Mouse (Mus musculus) midbrain, embryonic 13.5 days (tissue): ENCODE results near the gene Agap1. TPM values are rescaled to one million over a fixed set of nuclear protein-coding genes. Genes with fewer than 3 reads are reported as not detected.
A peak's percentile ranks its signal among the peaks of the same experiment; 100 is the strongest.
"Not testable (repeated sequence)": the region's sequence is repeated elsewhere in the genome, so short reads cannot be mapped to it uniquely, and the experiment has no call there.

Experiments used
- ATAC-seq: fragments of 200-750 bp; cut with Nextera tagmentation; 2 replicates; pipeline ENCODE4 v1.8.0; 2017; ENCODE audit warnings: mild to moderate bottlenecking, moderate TSS enrichment, moderate library complexity
- H3K27ac ChIP-seq: fragments of 300-500 bp; sonication (generic); 2 replicates; pipeline ENCODE4 v1.5.1; 2015; ENCODE audit warnings: inconsistent platforms, mild to moderate bottlenecking, moderate library complexity
- H3K27me3 ChIP-seq: fragments of 300-500 bp; sonication (generic); 2 replicates; pipeline ENCODE4 v1.6.1; 2015; ENCODE audit warnings: mild to moderate bottlenecking, inconsistent platforms
- H3K36me3 ChIP-seq: fragments of 300-500 bp; sonication (generic); 2 replicates; pipeline ENCODE4 v1.6.1; 2015; ENCODE audit warnings: mild to moderate bottlenecking, inconsistent platforms
- H3K4me1 ChIP-seq: fragments of 300-500 bp; sonication (generic); replicated peaks from 2 replicates; pipeline ENCODE4 v1.6.1; 2015; ENCODE audit warnings: inconsistent platforms
- H3K4me2 ChIP-seq: fragments of 300-500 bp; sonication (generic); replicated peaks from 2 replicates; pipeline ENCODE4 v1.6.1; 2015; ENCODE audit warnings: moderate library complexity, mild to moderate bottlenecking, inconsistent platforms
- H3K4me3 ChIP-seq: fragments of 300-500 bp; sonication (generic); replicated peaks from 2 replicates; pipeline ENCODE4 v1.5.1; 2015; ENCODE audit warnings: mild to moderate bottlenecking, inconsistent platforms
- H3K9ac ChIP-seq: fragments of 300-500 bp; sonication (generic); replicated peaks from 2 replicates; pipeline ENCODE4 v1.6.1; 2015; ENCODE audit warnings: mild to moderate bottlenecking, inconsistent platforms
- H3K9me3 ChIP-seq: fragments of 300-500 bp; sonication (generic); 2 replicates; pipeline ENCODE4 v1.6.1; 2016; ENCODE audit warnings: mild to moderate bottlenecking, inconsistent platforms
- WGBS: fragments of 180-500 bp; shearing (Covaris S2); methylation state at CpG from one replicate; pipeline ENCODE4 v1.1.7; 2015; 5-methylcytosine and 5-hydroxymethylcytosine counted together
- polyA plus RNA-seq: library from polyadenylated mRNA; unstranded; fragments of >200 nt; fragmentation: Nextera tagmentation; extraction: Ambion mirVana; gene quantifications from 2 replicates; pipeline ENCODE4 v1.2.1, GENCODE M21; 2015

Agap1 gene
- polyA plus RNA-seq, 1 experiment from 2014 or later: 50.2 TPM

GRCm38 (mm10) chr1:89486891-89487290 lies 32.3 kb downstream of the Agap1 start:
- Histone ChIP-seq H3K4me1 (peaks cover 44% of the 10 kb centered on the region), H3K9ac (no peak overlapping the region), H3K27me3 (no peaks in the 10 kb centered on the region), H3K9me3 (no peaks in the 10 kb centered on the region), H3K36me3 (no peaks in the 10 kb centered on the region), H3K4me2 (no peak overlapping the region), H3K4me3 (no peak overlapping the region), H3K27ac (no peak overlapping the region)
- 97% methylated on average over 6 of the region's 6 CpGs for WGBS
- no peak for ATAC-seq

DNA sequence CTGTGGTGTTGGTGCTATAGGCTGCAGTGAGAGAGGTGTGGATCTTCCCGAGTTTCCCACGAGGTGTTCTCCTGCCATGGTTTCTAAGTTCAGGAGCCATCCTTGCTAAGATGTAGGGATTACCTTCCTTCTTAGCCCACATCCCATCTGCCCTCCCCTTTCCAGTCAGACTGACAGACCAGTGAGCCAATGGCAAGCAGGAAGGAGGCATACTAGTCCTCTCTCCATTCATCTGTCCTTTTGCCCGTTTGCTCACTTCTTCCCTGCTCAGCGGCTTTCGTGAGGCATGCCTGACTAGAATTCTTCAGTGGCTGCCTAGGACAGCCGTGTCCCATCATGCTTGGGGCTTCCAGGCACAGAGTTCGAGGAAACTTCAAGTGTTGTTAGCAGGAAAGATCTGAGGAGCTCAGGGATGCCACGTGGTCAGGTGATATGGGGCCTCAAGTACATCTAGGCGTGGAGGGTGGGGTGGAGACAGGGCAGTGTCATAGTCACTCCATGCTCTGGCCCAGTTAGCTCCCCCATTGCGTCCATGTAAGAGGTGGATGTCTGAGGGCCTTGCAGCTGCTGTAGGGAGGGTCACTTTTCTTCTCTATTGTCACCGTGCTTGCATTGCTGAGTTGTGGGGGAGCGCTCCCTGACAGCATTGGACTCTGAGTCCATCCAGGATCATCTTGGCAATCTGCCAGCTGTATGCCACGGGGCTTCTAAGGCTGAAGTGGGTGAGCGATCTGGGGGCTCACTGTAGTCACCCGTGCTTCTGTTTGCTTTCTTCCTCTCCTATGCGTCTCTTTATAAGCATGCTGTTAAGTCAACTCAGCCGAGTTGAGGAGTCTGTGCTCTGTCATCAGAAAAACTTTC lies 34.7 kb downstream of the Agap1 start:
- Histone ChIP-seq H3K4me2 (no peak overlapping the region), H3K36me3 (no peaks in the 10 kb centered on the region), H3K4me1 (peaks cover 32% of the 10 kb centered on the region), H3K9me3 (no peaks in the 10 kb centered on the region), H3K27ac (no peak overlapping the region), H3K4me3 (no peak overlapping the region), H3K9ac (no peak overlapping the region), H3K27me3 (no peaks in the 10 kb centered on the region)
- ATAC-seq: 0 out of 2 replicates have a peak, but pooled peaks have one; percentile 29
- 67% methylated on average over 17 of the region's 17 CpGs for WGBS

GRCm38 (mm10) chr1:89493177-89493576 lies 38.6 kb downstream of the Agap1 start:
- WGBS: 94% methylated on average over 5 of the region's 5 CpGs
- H3K27ac ChIP-seq: no peak overlapping the region
- H3K9me3 ChIP-seq: no peaks in the 10 kb centered on the region
- ATAC-seq: no peak
- no peaks in the 10 kb centered on the region for H3K27me3 ChIP-seq
- no peaks in the 10 kb centered on the region for H3K36me3 ChIP-seq
- H3K9ac ChIP-seq: no peak overlapping the region
- H3K4me1 ChIP-seq: peaks cover 53% of the 10 kb centered on the region
- no peak overlapping the region for H3K4me2 ChIP-seq
- H3K4me3 ChIP-seq: no peak overlapping the region

- Histone ChIP-seq H3K9ac (no peak overlapping the region), H3K27ac (no peak overlapping the region), H3K27me3 (no peaks in the 10 kb centered on the region), H3K4me3 (no peak overlapping the region), H3K4me1 (peaks cover 53% of the 10 kb centered on the region), H3K9me3 (no peaks in the 10 kb centered on the region), H3K4me2 (no peak overlapping the region), H3K36me3 (no peaks in the 10 kb centered on the region)
- WGBS: 92% methylated on average over 1 of the region's 1 CpGs
- ATAC-seq: no peak
Measured at GRCm38 (mm10) chr1:89494816-89495215, 40.2 kb downstream of the Agap1 start.

DNA sequence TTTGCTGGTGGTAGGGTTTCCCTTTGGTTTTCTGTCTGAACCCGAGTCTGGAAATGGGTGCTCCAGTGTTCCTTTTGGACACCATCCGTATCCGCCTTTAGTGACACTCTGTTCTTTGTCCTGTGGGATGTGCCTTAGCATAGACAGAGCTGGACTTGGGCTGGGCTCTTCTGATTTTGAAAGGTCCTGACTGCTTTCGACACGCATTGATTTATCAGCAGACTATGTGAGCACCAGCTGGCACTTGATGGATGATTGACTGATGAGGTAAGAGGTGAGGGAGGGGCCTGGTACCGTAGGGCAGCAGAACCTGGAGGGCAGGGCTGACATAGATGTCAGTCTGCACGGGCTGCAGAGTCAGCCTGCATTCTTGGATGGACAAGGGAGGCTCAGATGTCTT lies 41.6 kb downstream of the Agap1 start:
- Histone ChIP-seq H3K27me3 (no peaks in the 10 kb centered on the region), H3K4me3 (no peak overlapping the region), H3K4me1 (peaks cover 65% of the 10 kb centered on the region), H3K9ac (no peak overlapping the region), H3K4me2 (no peak overlapping the region), H3K9me3 (no peaks in the 10 kb centered on the region), H3K36me3 (no peaks in the 10 kb centered on the region), H3K27ac (no peak overlapping the region)
- 72% methylated on average over 7 of the region's 7 CpGs for WGBS
- no peak for ATAC-seq

DNA sequence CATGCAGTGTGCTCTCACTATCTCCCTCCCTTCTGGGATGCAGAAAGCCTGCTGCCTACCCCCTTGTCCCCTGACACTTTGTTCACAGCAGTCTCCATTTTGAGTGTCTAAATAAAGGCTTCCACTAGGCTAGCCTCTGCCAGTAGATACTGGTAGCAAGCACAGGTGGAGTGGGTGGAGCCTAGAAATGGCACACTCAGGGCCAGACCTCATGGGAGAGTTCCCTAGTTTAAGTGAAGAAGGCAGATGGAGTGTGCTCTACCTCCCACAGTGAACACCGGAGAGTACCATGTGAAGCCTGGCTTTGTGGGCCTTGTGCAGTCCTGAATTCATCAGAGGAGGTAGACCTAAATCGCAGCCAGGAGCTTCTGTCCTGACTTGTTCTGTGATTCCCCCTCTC lies 46.3 kb downstream of the Agap1 start:
- Histone ChIP-seq H3K27me3 (no peaks in the 10 kb centered on the region), H3K4me3 (no peak overlapping the region), H3K27ac (no peak overlapping the region), H3K36me3 (no peaks in the 10 kb centered on the region), H3K9ac (no peak overlapping the region), H3K4me1 (peaks cover 50% of the 10 kb centered on the region), H3K4me2 (no peak overlapping the region), H3K9me3 (no peaks in the 10 kb centered on the region)
- 78% methylated on average over 2 of the region's 2 CpGs for WGBS
- ATAC-seq: no peak

- Histone ChIP-seq H3K4me1 (peaks cover 46% of the 10 kb centered on the region), H3K9me3 (no peaks in the 10 kb centered on the region), H3K9ac (no peak overlapping the region), H3K36me3 (no peaks in the 10 kb centered on the region), H3K27ac (no peak overlapping the region), H3K4me3 (no peak overlapping the region), H3K4me2 (no peak overlapping the region), H3K27me3 (no peaks in the 10 kb centered on the region)
- no peak for ATAC-seq
- 92% methylated on average over 4 of the region's 4 CpGs for WGBS
Measured at GRCm38 (mm10) chr1:89501346-89501745, 46.7 kb downstream of the Agap1 start.

DNA sequence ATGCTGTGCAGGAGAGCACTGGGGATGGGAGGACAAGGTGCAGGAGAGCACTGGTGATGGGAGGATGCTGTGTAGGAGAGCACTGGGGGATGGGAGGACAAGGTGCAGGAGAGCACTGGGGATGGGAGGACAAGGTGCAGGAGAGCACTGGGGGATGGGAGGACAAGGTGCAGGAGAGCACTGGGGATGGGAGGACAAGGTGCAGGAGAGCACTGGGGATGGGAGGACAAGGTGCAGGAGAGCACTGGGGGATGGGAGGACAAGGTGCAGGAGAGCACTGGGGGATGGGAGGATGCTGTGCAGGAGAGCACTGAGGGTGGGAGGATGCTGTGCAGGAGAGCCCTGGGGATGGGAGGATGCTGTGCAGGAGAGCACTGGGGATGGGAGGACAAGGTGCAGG lies 47.3 kb downstream of the Agap1 start:
- peaks cover 43% of the 10 kb centered on the region for H3K4me1 ChIP-seq
- H3K4me2 ChIP-seq, H3K9ac ChIP-seq, H3K9me3 ChIP-seq, H3K27ac ChIP-seq, H3K4me3 ChIP-seq, H3K36me3 ChIP-seq, H3K27me3 ChIP-seq, ATAC-seq: not testable (repeated sequence)

- H3K9me3 ChIP-seq: no peaks in the 10 kb centered on the region
- no peaks in the 10 kb centered on the region for H3K27me3 ChIP-seq
- H3K9ac ChIP-seq: no peak overlapping the region
- H3K27ac ChIP-seq: no peak overlapping the region
- no peak overlapping the region for H3K4me2 ChIP-seq
- WGBS: 65% methylated on average over 2 of the region's 2 CpGs
- no peaks in the 10 kb centered on the region for H3K36me3 ChIP-seq
- ATAC-seq: no peak
- peaks cover 31% of the 10 kb centered on the region for H3K4me1 ChIP-seq
- no peak overlapping the region for H3K4me3 ChIP-seq
Measured at GRCm38 (mm10) chr1:89509196-89509595, 54.6 kb downstream of the Agap1 start.

GRCm38 (mm10) chr1:89509763-89510340 lies 55.2 kb downstream of the Agap1 start:
- Histone ChIP-seq H3K9me3 (no peaks in the 10 kb centered on the region), H3K27me3 (no peaks in the 10 kb centered on the region), H3K36me3 (no peaks in the 10 kb centered on the region), H3K4me2 (no peak overlapping the region), H3K27ac (no peak overlapping the region), H3K9ac (0 out of 2 replicates have a peak overlapping the region, but pooled peaks have one; percentile 6), H3K4me3 (no peak overlapping the region), H3K4me1 (peaks cover 31% of the 10 kb centered on the region)
- 38% methylated on average over 8 of the region's 8 CpGs for WGBS
- ATAC-seq: peak; percentile 47; the same call in 1 of the 2 replicates

DNA sequence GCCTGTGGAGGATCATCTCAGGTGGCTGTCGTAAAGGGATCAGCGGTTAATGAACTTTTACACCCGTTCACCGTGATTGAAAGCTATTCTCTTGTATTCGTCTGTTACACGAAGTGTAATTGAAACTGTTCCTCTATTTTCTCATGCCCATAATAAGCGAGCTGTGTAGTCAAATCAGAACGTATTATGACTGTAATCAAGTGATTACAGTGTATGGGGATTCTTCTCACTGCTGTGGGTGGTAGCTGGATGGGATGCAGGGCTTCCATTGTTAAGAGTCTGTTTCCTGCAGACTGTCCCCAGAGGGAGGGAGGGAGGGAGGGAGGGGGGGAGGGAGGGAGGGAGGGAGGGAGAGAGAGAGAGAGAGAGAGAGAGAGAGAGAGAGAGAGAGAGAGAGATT lies 56.1 kb downstream of the Agap1 start:
- no peak overlapping the region for H3K9ac ChIP-seq
- H3K9me3 ChIP-seq: no peaks in the 10 kb centered on the region
- H3K27me3 ChIP-seq: 0 out of 2 replicates have a peak, but pooled peaks cover 3% of the 10 kb centered on the region
- 0 out of 2 replicates have a peak, but pooled peaks have one; percentile 43 for ATAC-seq
- 0 out of 2 replicates have a peak overlapping the region, but pooled peaks have one; percentile 40 for H3K27ac ChIP-seq
- 37% methylated on average over 8 of the region's 8 CpGs for WGBS
- peaks cover 31% of the 10 kb centered on the region for H3K4me1 ChIP-seq
- H3K4me2 ChIP-seq: no peak overlapping the region
- H3K36me3 ChIP-seq: no peaks in the 10 kb centered on the region
- no peak overlapping the region for H3K4me3 ChIP-seq

GRCm38 (mm10) chr1:89513616-89514283 lies 59.1 kb downstream of the Agap1 start:
- H3K36me3 ChIP-seq: no peaks in the 10 kb centered on the region
- H3K9me3 ChIP-seq: no peaks in the 10 kb centered on the region
- H3K9ac ChIP-seq: no peak overlapping the region
- no peak overlapping the region for H3K4me3 ChIP-seq
- peaks cover 14% of the 10 kb centered on the region; the same call in 1 of the 2 replicates for H3K27me3 ChIP-seq
- H3K4me1 ChIP-seq: peaks cover 59% of the 10 kb centered on the region
- ATAC-seq: no peak
- 86% methylated on average over 8 of the region's 8 CpGs for WGBS
- no peak overlapping the region for H3K27ac ChIP-seq
- H3K4me2 ChIP-seq: no peak overlapping the region
